Mouse (Mus musculus) ES-E14 (cell line): ENCODE measurements around the gene Sys1. TPM values are rescaled to one million over a fixed set of nuclear protein-coding genes. Genes with fewer than 3 reads are reported as not detected.
A peak's percentile ranks its signal among the peaks of the same experiment; 100 is the strongest.

Source experiments
- DNase-seq: peaks from one replicate; pipeline ENCODE4 v3.0.0-alpha.2; 2013; ENCODE audit warnings: low read depth, low spot score
- H3K27ac ChIP-seq: 2 replicates; pipeline ENCODE4 v1.5.1; 2012; ENCODE audit warnings: low read depth, mild to moderate bottlenecking, low read length, moderate library complexity, mixed read lengths; ENCODE audit not compliant: poor library complexity, insufficient read depth, severe bottlenecking
- H3K36me3 ChIP-seq: 2 replicates; pipeline ENCODE4 v1.6.1; 2012; ENCODE audit warnings: mild to moderate bottlenecking, low read length, moderate library complexity, mixed read lengths; ENCODE audit not compliant: control insufficient read depth, poor library complexity, insufficient read depth, severe bottlenecking
- H3K4me1 ChIP-seq, 2 experiments: fragments of 150-350 bp in 1 of 2; sonication (generic) in 1 of 2; 2 replicates each; pipeline ENCODE4 v1.6.1; 2012; ENCODE audit warnings: low read length in 2 of 2, mild to moderate bottlenecking in 1 of 2, mixed read lengths in 1 of 2; ENCODE audit not compliant: control insufficient read depth in 2 of 2, insufficient read depth in 2 of 2, poor library complexity in 1 of 2
- H3K4me3 ChIP-seq, 2 experiments: fragments of 150-350 bp in 1 of 2; sonication (generic) in 1 of 2; 2 replicates each; pipeline ENCODE4 v1.5.1; 2012; ENCODE audit warnings: low read length in 2 of 2, low read depth in 1 of 2, mild to moderate bottlenecking in 1 of 2, mixed read lengths in 1 of 2; ENCODE audit not compliant: insufficient read depth in 1 of 2, poor library complexity in 1 of 2, severe bottlenecking in 1 of 2
- H3K9ac ChIP-seq: 2 replicates; pipeline ENCODE4 v1.6.1; 2012; ENCODE audit warnings: low read depth, mild to moderate bottlenecking, low read length, mixed read lengths; ENCODE audit not compliant: poor library complexity, insufficient read depth, severe bottlenecking
- H3K9me3 ChIP-seq: fragments of 150-350 bp; sonication (generic); 2 replicates; pipeline ENCODE4 v1.6.1; 2012; ENCODE audit warnings: low read depth, mild to moderate bottlenecking, low read length; ENCODE audit not compliant: control insufficient read depth, insufficient read depth
- CHD2 ChIP-seq: IDR thresholded peaks from 2 replicates; pipeline ENCODE4 v1.6.1; 2014; ENCODE audit warnings: mild to moderate bottlenecking, low read depth, low read length, inconsistent platforms
- HCFC1 ChIP-seq: IDR thresholded peaks from 2 replicates; pipeline ENCODE4 v1.6.1; 2012; ENCODE audit warnings: low read length, inconsistent platforms, borderline replicate concordance; ENCODE audit not compliant: insufficient read depth
- MAFK ChIP-seq: IDR thresholded peaks from 2 replicates; pipeline ENCODE4 v1.6.1; 2014; ENCODE audit warnings: mild to moderate bottlenecking, low read depth, low read length, inconsistent platforms; ENCODE audit not compliant: insufficient read depth
- ZC3H11A ChIP-seq: IDR thresholded peaks from 2 replicates; pipeline ENCODE4 v1.6.1; 2012; ENCODE audit warnings: low read depth, mild to moderate bottlenecking, inconsistent platforms, low read length, borderline replicate concordance
- ZNF384 ChIP-seq: IDR thresholded peaks from 2 replicates; pipeline ENCODE4 v1.6.1; 2012; ENCODE audit warnings: low read depth, low read length, inconsistent platforms
- in situ Hi-C, 2 experiments: fragments of 600-800 bp; cut with MboI; formaldehyde crosslinking; loops; one replicate each; pipeline ENCODE4 v1.15.1; 2025; ENCODE audit warnings: low sequenced_read_pairs in 2 of 2, inconsistent platforms in 1 of 2; ENCODE audit not compliant: unreplicated experiment in 2 of 2
- total RNA-seq: library from RNA; depleted of rRNA; stranded (reverse); fragments of 300-350 nt; gene quantifications from 2 replicates; pipeline ENCODE4 v1.2.3, GENCODE M21; 2012

The Sys1 gene
- total RNA-seq, 1 experiment: 47.6 TPM

DNA sequence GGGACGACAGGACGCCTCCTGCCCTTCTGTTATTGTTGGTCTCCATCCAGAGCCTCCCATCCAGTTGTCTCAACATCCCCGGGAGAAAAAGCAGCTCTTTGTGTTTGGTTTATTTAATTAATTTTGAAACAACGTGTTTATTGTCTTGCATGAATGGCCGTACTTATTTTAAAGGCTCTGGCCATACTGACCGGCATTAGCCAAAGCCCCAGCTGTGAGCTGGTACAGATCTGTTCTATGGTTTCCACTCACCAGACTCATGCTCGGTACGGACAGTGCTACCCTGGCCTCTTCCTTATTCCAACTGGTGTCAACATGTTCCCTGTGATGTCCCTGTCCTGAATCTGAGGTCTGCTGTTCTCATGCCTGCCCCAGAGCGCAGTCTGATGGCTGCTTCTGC lies 59.1 kb downstream of the Sys1 start:
- H3K9ac ChIP-seq: no peak overlapping the region
- no peak overlapping the region for H3K27ac ChIP-seq
- no peaks in the 10 kb centered on the region for H3K36me3 ChIP-seq
- TF ChIP-seq HCFC1: no peak
- TF ChIP-seq ZNF384: no peak
- TF ChIP-seq MAFK: no peak
- H3K4me1 ChIP-seq: peaks cover 0 to 12% of the 10 kb centered on the region in 2 experiments; a peak in 1 of 4 replicates
- DNase-seq: no peak
- no peak overlapping the region for H3K4me3 ChIP-seq
- no peaks in the 10 kb centered on the region for H3K9me3 ChIP-seq
- in situ Hi-C loops: no loop called here

DNA sequence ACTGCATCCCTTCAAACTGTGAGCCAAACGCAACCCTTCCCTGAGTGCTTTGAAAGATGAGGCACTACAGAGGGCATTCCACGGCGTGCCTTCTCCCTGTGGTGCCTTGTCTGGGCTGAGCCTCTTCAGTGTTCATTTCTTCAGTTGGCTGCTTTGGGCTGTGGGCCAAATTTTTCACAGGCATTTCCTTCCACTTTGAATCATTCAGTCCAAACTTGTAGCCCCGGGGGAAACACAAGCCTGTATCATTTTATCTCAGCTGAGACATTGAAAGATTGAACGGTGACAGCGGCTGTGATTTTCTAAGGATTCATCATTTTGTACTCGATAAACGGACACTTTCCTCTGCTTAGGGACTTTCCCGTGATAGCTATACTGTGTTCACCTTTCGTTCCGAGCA lies 59.8 kb downstream of the Sys1 start:
- Histone ChIP-seq H3K4me3 (no peak overlapping the region), H3K4me1 (peaks cover 3 to 8% of the 10 kb centered on the region in 2 experiments; a peak in 2 of 4 replicates), H3K36me3 (no peaks in the 10 kb centered on the region), H3K27ac (no peak overlapping the region), H3K9me3 (no peaks in the 10 kb centered on the region), H3K9ac (no peak overlapping the region)
- in situ Hi-C loops: no loop called here
- no peak for DNase-seq
- no peak for TF ChIP-seq CHD2
- TF ChIP-seq ZC3H11A: no peak
- no peak for TF ChIP-seq HCFC1
- TF ChIP-seq MAFK: no peak
- TF ChIP-seq ZNF384: no peak

DNA sequence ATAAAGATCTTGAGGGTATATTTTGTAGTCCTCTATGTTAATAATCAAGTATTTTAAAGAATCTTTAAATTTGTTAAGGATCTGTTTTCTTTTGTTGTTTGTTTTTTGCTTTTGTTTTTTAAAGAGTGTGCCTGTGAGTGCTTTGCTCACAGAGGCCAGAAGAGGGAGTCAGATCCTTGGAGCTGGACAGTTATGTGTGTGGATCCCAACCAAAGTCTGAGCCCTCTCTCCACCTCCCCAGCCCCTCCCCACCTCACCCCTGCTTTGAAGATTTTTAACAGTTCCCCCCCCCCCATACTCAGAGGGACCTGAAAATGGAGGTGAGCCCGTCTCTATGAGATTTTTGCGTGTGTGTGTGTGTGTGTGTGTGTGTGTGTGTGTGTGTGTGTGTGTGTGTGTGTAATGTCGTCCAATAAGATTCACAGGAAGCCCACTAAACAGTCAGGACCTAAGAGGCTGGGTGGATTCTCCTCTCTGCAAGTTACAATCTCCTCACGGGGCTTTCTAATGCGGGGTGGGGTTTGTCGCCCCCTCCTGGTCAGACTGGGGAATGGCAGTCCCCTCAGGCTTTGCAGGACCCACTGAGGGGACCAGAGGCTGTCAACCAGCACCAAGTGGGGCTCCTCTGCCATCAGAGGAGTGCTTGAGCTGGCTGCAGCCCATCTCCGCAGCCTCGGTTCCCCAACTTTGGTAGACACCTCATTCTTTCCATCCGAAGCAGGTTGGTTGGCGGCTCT lies 60.9 kb downstream of the Sys1 start:
- TF ChIP-seq MAFK (no peak), ZC3H11A (no peak), ZNF384 (no peak), CHD2 (no peak), HCFC1 (no peak)
- peaks cover 4 to 6% of the 10 kb centered on the region in 2 experiments; a peak in 3 of 4 replicates for H3K4me1 ChIP-seq
- no peak overlapping the region for H3K27ac ChIP-seq
- no peak overlapping the region for H3K4me3 ChIP-seq
- H3K36me3 ChIP-seq: no peaks in the 10 kb centered on the region
- in situ Hi-C loops: no loop called here
- H3K9me3 ChIP-seq: no peaks in the 10 kb centered on the region
- H3K9ac ChIP-seq: no peak overlapping the region
- DNase-seq: peak; percentile 66

DNA sequence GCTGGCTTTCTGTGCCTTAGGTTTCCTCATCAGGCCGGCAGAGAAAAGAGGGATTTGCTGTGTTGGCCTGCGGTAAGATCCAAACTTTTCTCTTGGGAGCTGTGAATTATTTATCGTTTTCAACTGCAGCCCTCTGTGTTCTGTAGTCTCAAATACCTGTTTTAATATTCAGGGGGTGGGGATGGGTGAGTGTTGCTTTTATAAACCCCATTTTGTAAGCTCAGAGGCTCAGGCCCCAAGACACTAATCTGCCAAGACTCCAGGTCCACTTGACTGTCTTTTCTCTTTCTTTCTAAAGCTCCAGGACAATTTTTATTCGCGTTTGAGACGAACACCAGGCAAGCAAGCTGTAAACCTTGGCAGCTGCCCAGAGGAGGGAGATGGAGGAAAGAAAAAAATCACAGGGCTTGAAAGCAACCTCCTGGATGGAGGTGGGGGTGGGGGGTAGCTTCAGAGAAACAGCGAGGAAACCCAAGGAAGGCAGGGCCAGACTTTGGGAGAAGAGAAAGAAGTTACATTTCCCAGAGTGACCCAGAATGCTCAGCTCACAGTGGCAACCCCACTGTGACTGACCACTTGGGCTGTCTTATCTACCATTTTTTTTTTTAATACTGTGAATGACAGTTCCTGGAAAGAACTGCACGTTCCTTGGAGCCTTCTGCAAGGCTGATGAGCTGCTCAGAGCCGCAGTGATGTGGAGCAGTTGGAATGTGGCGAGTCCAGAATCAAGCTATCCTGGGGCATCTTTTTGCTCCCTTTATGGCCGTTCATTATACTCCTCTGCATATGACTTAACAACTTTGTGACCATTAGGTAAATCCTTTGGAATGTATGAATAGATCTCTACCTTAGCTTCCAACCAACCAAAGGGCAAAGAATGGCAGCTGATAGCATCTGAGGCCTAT lies 61.8 kb downstream of the Sys1 start:
- H3K9me3 ChIP-seq: no peaks in the 10 kb centered on the region
- no peaks in the 10 kb centered on the region for H3K36me3 ChIP-seq
- peaks cover 3 to 4% of the 10 kb centered on the region in 2 experiments; a peak in 3 of 4 replicates for H3K4me1 ChIP-seq
- TF ChIP-seq HCFC1: no peak
- TF ChIP-seq ZC3H11A: no peak
- TF ChIP-seq CHD2: no peak
- no peak for TF ChIP-seq ZNF384
- no peak for TF ChIP-seq MAFK
- H3K27ac ChIP-seq: no peak overlapping the region
- no peak overlapping the region for H3K9ac ChIP-seq
- in situ Hi-C loops: no loop called here
- no peak for DNase-seq
- H3K4me3 ChIP-seq: no peak overlapping the region
